Mouse (Mus musculus) R1 (cell line): ENCODE measurements around the gene Uchl3.
A peak's percentile ranks its signal among the peaks of the same experiment; 100 is the strongest.

Source experiments
- DNase-seq: peaks from one replicate; pipeline ENCODE4 v3.0.0-alpha.2; 2018; ENCODE audit warnings: low read depth, low spot score

Uchl3 gene

DNA sequence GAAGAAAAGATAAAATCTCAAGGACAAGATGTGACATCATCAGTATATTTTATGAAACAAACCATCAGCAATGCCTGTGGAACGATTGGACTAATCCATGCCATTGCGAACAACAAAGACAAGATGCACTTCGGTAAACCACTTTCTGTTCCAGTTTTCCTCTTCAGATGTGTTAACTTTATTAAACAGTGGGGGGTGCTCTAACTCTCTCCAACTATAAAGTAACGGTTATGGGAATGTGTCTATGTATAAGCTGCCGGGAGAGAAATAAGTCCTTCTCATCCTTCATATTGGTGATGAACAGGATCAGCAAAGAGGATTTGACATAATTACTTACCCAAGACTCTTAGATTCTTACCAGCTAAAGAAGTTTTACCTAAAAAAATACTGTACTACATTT lies 12.8 kb downstream of the Uchl3 start:
- no peak for DNase-seq

- no peak for DNase-seq
Measured at GRCm38 (mm10) chr14:101668626-101669025, 14.9 kb downstream of the Uchl3 start.

DNA sequence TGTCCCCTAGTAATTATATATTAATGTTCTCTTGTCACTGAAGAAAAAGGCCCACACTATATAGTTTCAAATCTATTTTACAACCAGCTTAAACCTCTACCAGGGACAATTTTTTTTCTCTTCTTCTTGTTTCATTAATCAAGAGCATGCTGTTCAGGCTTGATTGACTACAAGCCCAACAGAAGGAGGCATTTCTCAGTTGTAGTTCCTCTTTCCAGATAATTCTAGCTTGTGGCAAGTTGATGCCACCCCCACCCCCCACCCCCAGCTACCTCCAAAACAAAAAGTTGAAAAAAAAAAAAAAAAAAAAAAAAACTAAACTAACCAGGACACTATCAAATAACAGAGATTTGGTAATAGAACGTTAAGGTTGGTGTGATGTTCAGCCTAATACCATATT lies 18.5 kb downstream of the Uchl3 start:
- no peak for DNase-seq

GRCm38 (mm10) chr14:101687696-101688095 lies 33.9 kb downstream of the Uchl3 start:
- DNase-seq, result no peak

DNA sequence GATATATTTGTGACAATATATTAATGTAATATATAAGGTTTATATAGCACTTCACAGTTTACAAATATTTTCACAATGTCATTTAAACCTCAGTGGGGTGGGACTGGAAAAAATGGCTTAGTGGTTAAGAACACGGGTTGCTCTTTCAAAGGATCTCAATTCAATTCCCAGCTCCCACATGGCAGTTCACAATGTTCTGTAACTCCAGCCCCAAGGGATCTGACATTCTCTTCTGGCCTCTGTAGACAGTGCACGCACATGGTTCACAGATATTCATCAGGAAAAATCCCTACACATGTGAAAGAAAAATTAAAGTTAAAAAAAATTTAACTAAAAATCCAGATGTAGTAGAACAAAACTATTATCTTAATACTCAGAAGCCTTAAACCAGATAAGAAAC lies 34.6 kb downstream of the Uchl3 start:
- DNase-seq, result no peak

DNA sequence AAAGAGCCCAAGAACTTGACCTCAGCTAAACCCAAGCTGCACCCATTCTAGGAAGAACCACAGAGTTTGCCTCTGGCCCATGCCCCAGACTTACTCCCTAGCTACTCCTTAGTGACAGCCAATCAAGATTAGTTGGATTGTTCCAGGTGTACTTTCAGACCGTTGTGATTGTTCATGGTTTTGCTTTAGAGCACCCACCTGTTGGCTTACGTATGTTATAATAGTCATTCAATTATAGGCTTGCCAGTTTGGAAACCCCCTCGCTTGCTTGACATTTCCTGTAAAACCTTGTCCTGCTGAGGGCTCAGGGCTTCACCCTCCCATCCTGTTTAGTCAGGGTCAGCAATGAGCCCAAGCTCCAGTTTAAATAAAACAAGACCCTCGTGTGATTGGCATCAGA lies 50.7 kb downstream of the Uchl3 start:
- DNase-seq, result no peak

DNA sequence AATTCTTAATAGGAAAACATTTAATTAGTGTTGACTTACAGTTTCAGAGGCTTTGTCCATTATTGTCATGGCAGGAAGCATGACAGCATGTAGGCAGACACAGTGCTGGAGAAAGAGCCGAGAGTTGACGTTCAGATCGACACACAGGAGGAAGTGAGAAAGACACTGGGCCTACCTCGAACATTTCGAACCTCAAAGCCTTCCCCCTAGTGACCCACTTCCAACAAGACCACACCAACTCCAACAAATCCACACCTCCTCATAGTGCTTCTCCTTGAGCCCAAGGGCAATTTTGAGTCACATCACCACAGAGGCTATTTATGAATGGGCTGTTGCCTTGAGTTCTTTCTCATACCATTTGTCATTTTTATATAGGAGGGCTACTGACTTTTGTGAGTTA lies 53.3 kb downstream of the Uchl3 start:
- no peak for DNase-seq

GRCm38 (mm10) chr14:101714414-101714813 lies 60.6 kb downstream of the Uchl3 start:
- no peak for DNase-seq

GRCm38 (mm10) chr14:101729237-101729971 lies 75.6 kb downstream of the Uchl3 start, which contains the start of the genes Gm9922 and Lmo7:
Gene Gm9922, minus strand, starts transcription at chr14:101729814.
Gene Lmo7, plus strand, starts transcription at chr14:101729957.
- DNase-seq, result peak; percentile 93

DNA sequence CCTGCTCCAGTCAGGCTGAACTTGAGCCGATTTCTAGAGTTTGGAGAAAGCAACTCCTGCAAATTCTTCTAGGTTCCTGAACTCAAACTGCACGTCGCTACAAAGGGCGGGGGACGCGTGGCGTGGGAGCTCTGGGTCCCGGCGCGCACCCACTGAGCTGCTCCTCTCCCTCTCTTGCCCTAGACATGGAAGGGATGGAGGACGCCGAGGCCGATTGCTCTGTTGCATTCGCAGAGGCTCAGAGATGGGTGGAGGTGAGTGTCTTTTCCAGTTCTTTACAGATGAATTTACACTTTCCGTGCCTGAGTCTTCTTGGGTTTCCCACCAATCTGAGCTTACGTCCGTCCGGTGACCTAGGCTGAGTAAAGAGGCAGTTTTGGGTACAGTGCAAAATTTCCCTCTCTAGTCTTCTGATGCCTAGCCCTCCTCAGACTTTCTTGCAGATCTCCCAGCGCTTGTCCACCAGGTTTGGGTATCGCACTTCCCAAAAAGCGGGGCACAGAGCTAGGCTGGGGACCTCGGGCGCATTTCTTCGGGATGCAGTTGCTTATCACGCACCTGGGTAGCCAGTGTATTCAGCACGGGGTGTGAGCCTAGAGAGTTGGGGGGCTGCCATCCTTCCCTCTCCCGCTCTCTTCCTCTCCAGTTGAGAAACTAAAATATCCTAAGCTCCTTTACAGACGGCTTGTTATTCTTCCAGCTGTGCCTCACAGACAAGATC lies 76.4 kb downstream of the Uchl3 start:
- no peak for DNase-seq

DNA sequence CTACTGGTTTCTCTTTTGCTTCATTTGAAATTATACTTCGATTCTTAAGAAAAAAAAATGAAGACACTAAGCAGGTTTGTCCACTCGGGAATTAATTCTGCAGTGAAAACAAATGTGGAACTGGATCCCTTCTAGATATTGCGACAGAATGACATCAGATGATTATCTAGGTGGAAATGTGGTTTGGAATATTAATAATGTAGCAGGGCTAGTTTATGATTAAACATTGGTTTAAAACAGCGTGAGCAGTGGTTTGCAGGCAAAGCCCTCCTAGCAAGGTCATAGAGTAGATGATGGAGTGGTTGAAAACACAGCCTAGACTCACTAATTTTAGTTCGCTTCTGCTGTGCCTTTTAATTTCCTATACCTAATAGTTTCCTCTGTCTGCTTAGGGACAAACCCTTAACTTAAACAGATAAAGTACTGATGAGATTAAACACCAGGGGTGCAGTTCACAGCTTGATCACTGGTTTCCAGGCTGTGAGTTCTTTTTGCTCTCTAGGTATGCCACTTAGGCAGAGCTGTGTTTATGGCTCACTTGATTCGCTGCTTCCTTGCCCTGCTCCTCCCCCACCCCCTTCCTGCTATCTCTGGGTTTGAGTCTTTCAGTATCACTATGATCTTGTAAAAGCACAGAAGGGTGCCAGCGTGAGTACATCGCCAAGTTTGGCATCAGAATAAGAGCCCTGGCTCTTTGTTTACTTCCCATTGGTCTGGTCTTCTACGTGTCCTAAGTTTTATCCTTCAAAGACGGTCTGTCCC lies 80.0 kb downstream of the Uchl3 start:
- DNase-seq, result peak; percentile 44

GRCm38 (mm10) chr14:101737501-101737900 lies 83.7 kb downstream of the Uchl3 start:
- DNase-seq, result peak; percentile 87
